Mouse (Mus musculus): ENCODE measurements around the gene Pcdh7.

DNA sequence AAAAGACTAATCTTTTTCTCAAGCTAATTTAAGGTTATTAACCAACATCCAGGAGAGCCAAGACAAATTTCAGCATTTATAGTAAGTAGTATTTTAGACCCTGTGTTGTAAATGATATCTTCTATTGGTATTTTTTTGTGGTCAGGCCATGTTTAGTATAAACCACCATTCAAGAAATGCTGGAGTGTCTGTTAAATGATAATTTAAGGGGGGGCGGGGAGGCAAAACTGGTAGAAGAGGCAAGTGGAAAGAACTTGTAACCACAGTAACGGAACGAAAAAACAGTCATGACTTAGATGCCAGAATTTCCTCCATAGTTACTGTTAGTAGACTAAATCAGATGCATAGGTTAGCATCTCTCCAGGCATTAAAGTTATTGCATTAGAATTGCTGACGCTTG lies 246.4 kb downstream of the Pcdh7 start:
- TF ChIP-seq CTCF (conservative IDR thresholded peaks at IDR 0.05; ENCODE audit: low read length) (no peak), NANOG (IDR thresholded peaks at IDR 0.05; ENCODE audit: borderline replicate concordance, low read length) (no peak), POU5F1 (IDR thresholded peaks at IDR 0.05; ENCODE audit: borderline replicate concordance, low read length) (no peak)
